Mouse (Mus musculus): ENCODE data around the gene Fgd2. TPM values are rescaled to one million over a fixed set of nuclear protein-coding genes. Genes with fewer than 3 reads are reported as not detected.
"Not testable (repeated sequence)": the region's sequence is repeated elsewhere in the genome, so short reads cannot be mapped to it uniquely, and the experiment has no call there.

Fgd2 gene
- 9.8 and 11.5 TPM in 2 replicates for polyA plus RNA-seq (2015; fragmentation: Nextera tagmentation; extraction: Ambion mirVana)

- H3K4me3 ChIP-seq (ENCODE audit: low read length): no peak within 1 kb of the TSS
- 15% methylated on average over 5 of the region's 5 CpGs for WGBS
Measured at GRCm38 (mm10) chr17:29360761-29361221, at the start of gene Fgd2. TSS of gene Fgd2 (plus strand) at chr17:29360914.

GRCm38 (mm10) chr17:29311602-29312001 lies 49.1 kb upstream of the Fgd2 start:
- 86% methylated on average over 8 of the region's 8 CpGs for WGBS
- Histone ChIP-seq H3K36me3 (ENCODE audit: control insufficient read depth, insufficient read depth, low read length) (no peaks in the 10 kb centered on the region), H3K4me3 (ENCODE audit: low read length) (no peak overlapping the region), H3K9me3 (ENCODE audit: control insufficient read depth, low read length) (no peaks in the 10 kb centered on the region; the same call in 1 of the 2 replicates), H3K27me3 (replicated peaks; ENCODE audit: control insufficient read depth, insufficient read depth, low read length) (no peaks in the 10 kb centered on the region), H3K4me1 (ENCODE audit: control insufficient read depth, insufficient read depth, low read length) (no peaks in the 10 kb centered on the region; the same call in 1 of the 2 replicates), H3K9ac (ENCODE audit: low read depth, low read length) (no peak overlapping the region), H3K27ac (ENCODE audit: low read length) (no peak overlapping the region), H3K4me2 (ENCODE audit: low read depth, low read length) (no peak overlapping the region)
- ATAC-seq: no peak

More at GRCm38 (mm10) chr17:29360761-29361221, at the start of gene Fgd2:
- Histone ChIP-seq H3K36me3 (ENCODE audit: control insufficient read depth, insufficient read depth, low read length) (no peaks in the 10 kb centered on the region), H3K27me3 (replicated peaks; ENCODE audit: control insufficient read depth, insufficient read depth, low read length) (no peaks in the 10 kb centered on the region), H3K4me2 (ENCODE audit: low read depth, low read length) (no peak within 1 kb of the TSS), H3K4me1 (ENCODE audit: control insufficient read depth, insufficient read depth, low read length) (peaks cover 12% of the 10 kb centered on the region), H3K9ac (ENCODE audit: low read depth, low read length) (0 out of 2 replicates have a peak within 1 kb of the TSS, but pooled peaks have one; percentile 6), H3K9me3 (ENCODE audit: control insufficient read depth, low read length) (no peaks in the 10 kb centered on the region), H3K27ac (ENCODE audit: low read length) (no peak within 1 kb of the TSS)
- no peak for ATAC-seq

GRCm38 (mm10) chr17:29312082-29312481 lies 48.6 kb upstream of the Fgd2 start:
- Histone ChIP-seq H3K36me3 (ENCODE audit: control insufficient read depth, insufficient read depth, low read length) (no peaks in the 10 kb centered on the region), H3K9ac (ENCODE audit: low read depth, low read length) (no peak overlapping the region), H3K27ac (ENCODE audit: low read length) (no peak overlapping the region), H3K9me3 (ENCODE audit: control insufficient read depth, low read length) (no peaks in the 10 kb centered on the region; the same call in 1 of the 2 replicates), H3K27me3 (replicated peaks; ENCODE audit: control insufficient read depth, insufficient read depth, low read length) (no peaks in the 10 kb centered on the region), H3K4me2 (ENCODE audit: low read depth, low read length) (no peak overlapping the region), H3K4me3 (ENCODE audit: low read length) (no peak overlapping the region), H3K4me1 (ENCODE audit: control insufficient read depth, insufficient read depth, low read length) (no peaks in the 10 kb centered on the region; the same call in 1 of the 2 replicates)
- ATAC-seq: no peak
- WGBS: 100% methylated on average over 2 of the region's 2 CpGs

GRCm38 (mm10) chr17:29313300-29313699 lies 47.4 kb upstream of the Fgd2 start:
- H3K27me3 ChIP-seq (replicated peaks; ENCODE audit: control insufficient read depth, insufficient read depth, low read length): no peaks in the 10 kb centered on the region
- no peak overlapping the region for H3K4me3 ChIP-seq (ENCODE audit: low read length)
- no peaks in the 10 kb centered on the region for H3K36me3 ChIP-seq (ENCODE audit: control insufficient read depth, insufficient read depth, low read length)
- H3K9me3 ChIP-seq (ENCODE audit: control insufficient read depth, low read length): no peaks in the 10 kb centered on the region; the same call in 1 of the 2 replicates
- no peak overlapping the region for H3K4me2 ChIP-seq (ENCODE audit: low read depth, low read length)
- no peak overlapping the region for H3K27ac ChIP-seq (ENCODE audit: low read length)
- no peaks in the 10 kb centered on the region; the same call in 1 of the 2 replicates for H3K4me1 ChIP-seq (ENCODE audit: control insufficient read depth, insufficient read depth, low read length)
- no peak for ATAC-seq
- no peak overlapping the region for H3K9ac ChIP-seq (ENCODE audit: low read depth, low read length)

GRCm38 (mm10) chr17:29315672-29316465 lies 44.8 kb upstream of the Fgd2 start:
- no peak overlapping the region for H3K27ac ChIP-seq (ENCODE audit: low read length)
- H3K4me1 ChIP-seq (ENCODE audit: control insufficient read depth, insufficient read depth, low read length): peaks cover 4% of the 10 kb centered on the region; the same call in 1 of the 2 replicates
- no peak for ATAC-seq
- no peak overlapping the region for H3K4me2 ChIP-seq (ENCODE audit: low read depth, low read length)
- no peaks in the 10 kb centered on the region; the same call in 1 of the 2 replicates for H3K27me3 ChIP-seq (replicated peaks; ENCODE audit: control insufficient read depth, insufficient read depth, low read length)
- WGBS: 49% methylated on average over 9 of the region's 9 CpGs
- H3K9me3 ChIP-seq (ENCODE audit: control insufficient read depth, low read length): no peaks in the 10 kb centered on the region; the same call in 1 of the 2 replicates
- H3K4me3 ChIP-seq (ENCODE audit: low read length): no peak overlapping the region
- no peak overlapping the region for H3K9ac ChIP-seq (ENCODE audit: low read depth, low read length)
- H3K36me3 ChIP-seq (ENCODE audit: control insufficient read depth, insufficient read depth, low read length): no peaks in the 10 kb centered on the region

GRCm38 (mm10) chr17:29316891-29317290 lies 43.8 kb upstream of the Fgd2 start:
- Histone ChIP-seq H3K9me3 (ENCODE audit: control insufficient read depth, low read length) (no peaks in the 10 kb centered on the region; the same call in 1 of the 2 replicates), H3K27ac (ENCODE audit: low read length) (no peak overlapping the region), H3K4me1 (ENCODE audit: control insufficient read depth, insufficient read depth, low read length) (peaks cover 4% of the 10 kb centered on the region; the same call in 1 of the 2 replicates), H3K4me3 (ENCODE audit: low read length) (no peak overlapping the region), H3K9ac (ENCODE audit: low read depth, low read length) (no peak overlapping the region), H3K36me3 (ENCODE audit: control insufficient read depth, insufficient read depth, low read length) (no peaks in the 10 kb centered on the region), H3K4me2 (ENCODE audit: low read depth, low read length) (no peak overlapping the region), H3K27me3 (replicated peaks; ENCODE audit: control insufficient read depth, insufficient read depth, low read length) (peaks cover 7% of the 10 kb centered on the region)
- ATAC-seq: no peak
- 70% methylated on average over 3 of the region's 3 CpGs for WGBS

- not testable (repeated sequence) for H3K4me2 ChIP-seq (ENCODE audit: low read depth, low read length); H3K9me3 ChIP-seq (ENCODE audit: control insufficient read depth, low read length); H3K4me3 ChIP-seq (ENCODE audit: low read length); ATAC-seq; H3K36me3 ChIP-seq (ENCODE audit: control insufficient read depth, insufficient read depth, low read length); H3K9ac ChIP-seq (ENCODE audit: low read depth, low read length); H3K27ac ChIP-seq (ENCODE audit: low read length); H3K4me1 ChIP-seq (ENCODE audit: control insufficient read depth, insufficient read depth, low read length)
- WGBS: 80% methylated on average over 3 of the region's 3 CpGs
- H3K27me3 ChIP-seq (replicated peaks; ENCODE audit: control insufficient read depth, insufficient read depth, low read length): peaks cover 12% of the 10 kb centered on the region
Measured at GRCm38 (mm10) chr17:29317380-29317779, 43.3 kb upstream of the Fgd2 start, which contains the start of gene Pi16. TSS of gene Pi16 (plus strand) at chr17:29317680.

- ATAC-seq: no peak
- H3K4me2 ChIP-seq (ENCODE audit: low read depth, low read length): no peak overlapping the region
- H3K4me3 ChIP-seq (ENCODE audit: low read length): no peak overlapping the region
- H3K27me3 ChIP-seq (replicated peaks; ENCODE audit: control insufficient read depth, insufficient read depth, low read length): peaks cover 12% of the 10 kb centered on the region
- H3K27ac ChIP-seq (ENCODE audit: low read length): no peak overlapping the region
- H3K9me3 ChIP-seq (ENCODE audit: control insufficient read depth, low read length): no peaks in the 10 kb centered on the region
- H3K36me3 ChIP-seq (ENCODE audit: control insufficient read depth, insufficient read depth, low read length): no peaks in the 10 kb centered on the region
- 51% methylated on average over 6 of the region's 6 CpGs for WGBS
- H3K4me1 ChIP-seq (ENCODE audit: control insufficient read depth, insufficient read depth, low read length): peaks cover 10% of the 10 kb centered on the region; the same call in 1 of the 2 replicates
- H3K9ac ChIP-seq (ENCODE audit: low read depth, low read length): peak overlapping the region; percentile 37; the same call in 1 of the 2 replicates
Measured at GRCm38 (mm10) chr17:29318731-29319250, 41.9 kb upstream of the Fgd2 start.

- Histone ChIP-seq H3K27me3 (replicated peaks; ENCODE audit: control insufficient read depth, insufficient read depth, low read length) (peaks cover 12% of the 10 kb centered on the region), H3K36me3 (ENCODE audit: control insufficient read depth, insufficient read depth, low read length) (no peaks in the 10 kb centered on the region), H3K4me1 (ENCODE audit: control insufficient read depth, insufficient read depth, low read length) (peaks cover 10% of the 10 kb centered on the region; the same call in 1 of the 2 replicates), H3K27ac (ENCODE audit: low read length) (no peak overlapping the region), H3K9me3 (ENCODE audit: control insufficient read depth, low read length) (no peaks in the 10 kb centered on the region), H3K4me3 (ENCODE audit: low read length) (no peak overlapping the region), H3K9ac (ENCODE audit: low read depth, low read length) (no peak overlapping the region), H3K4me2 (ENCODE audit: low read depth, low read length) (no peak overlapping the region)
- ATAC-seq: no peak
- 89% methylated on average over 7 of the region's 7 CpGs for WGBS
Measured at GRCm38 (mm10) chr17:29319476-29319875, 41.2 kb upstream of the Fgd2 start.
